Mouse (Mus musculus): Measurements from ENCODE around the gene Ccdc157. TPM values are rescaled to one million over a fixed set of nuclear protein-coding genes. Genes with fewer than 3 reads are reported as not detected.
"Not testable (repeated sequence)": the region's sequence is repeated elsewhere in the genome, so short reads cannot be mapped to it uniquely, and the experiment has no call there.

Ccdc157 gene
- polyA plus RNA-seq, 1 experiment = 15.8 TPM

- Histone ChIP-seq H3K27ac (ENCODE audit: insufficient read depth, low read length) (no peak overlapping the region), H3K27me3 (ENCODE audit: control insufficient read depth, insufficient read depth, low read length) (no peaks in the 10 kb centered on the region), H3K4me3 (replicated peaks; ENCODE audit: insufficient read depth, low read depth, low read length) (no peak overlapping the region), H3K4me1 (ENCODE audit: control insufficient read depth, insufficient read depth, low read length) (peaks cover 9% of the 10 kb centered on the region; the same call in 1 of the 2 replicates)
- 93% methylated on average over 6 of the region's 6 CpGs for WGBS
- no peak for DNase-seq
- TF ChIP-seq POLR2A (IDR thresholded peaks at IDR 0.05; ENCODE audit: borderline replicate concordance, insufficient read depth, low read length) = no peak
- TF ChIP-seq CTCF (IDR thresholded peaks at IDR 0.05; ENCODE audit: borderline replicate concordance, insufficient read depth, low read depth, low read length) = no peak
Measured at GRCm38 (mm10) chr11:4189182-4189581, 29.1 kb upstream of the Ccdc157 start.

DNA sequence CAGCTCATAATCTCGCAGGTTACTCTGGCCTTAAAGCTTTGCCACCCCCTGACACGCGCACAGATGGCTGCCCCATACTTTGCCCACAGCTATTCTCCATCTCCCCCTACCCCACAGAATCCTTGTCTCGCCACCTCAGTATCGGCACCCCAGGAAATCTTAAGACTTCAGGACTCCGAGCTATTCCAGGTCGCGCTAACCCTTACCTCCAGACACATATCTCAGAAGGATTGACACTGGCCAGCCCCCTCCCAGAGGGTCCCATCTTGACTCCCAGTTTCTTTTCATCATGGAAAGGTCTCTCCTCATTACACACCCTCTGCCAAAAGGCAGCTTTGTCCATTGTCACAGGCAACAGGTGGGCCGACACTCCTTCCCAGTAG lies 27.2 kb upstream of the Ccdc157 start:
- peak in 1 of 2 experiments; percentile 30 for DNase-seq
- Histone ChIP-seq H3K4me1 (ENCODE audit: control insufficient read depth, insufficient read depth, low read length) (peaks cover 9% of the 10 kb centered on the region; the same call in 1 of the 2 replicates), H3K4me3 (replicated peaks; ENCODE audit: insufficient read depth, low read depth, low read length) (peak overlapping the region; percentile 76), H3K27ac (ENCODE audit: insufficient read depth, low read length) (no peak overlapping the region), H3K27me3 (ENCODE audit: control insufficient read depth, insufficient read depth, low read length) (no peaks in the 10 kb centered on the region)
- TF ChIP-seq CTCF (IDR thresholded peaks at IDR 0.05; ENCODE audit: borderline replicate concordance, insufficient read depth, low read depth, low read length) = no peak
- no peak for TF ChIP-seq POLR2A (IDR thresholded peaks at IDR 0.05; ENCODE audit: borderline replicate concordance, insufficient read depth, low read length)
- WGBS = 8% methylated on average over 9 of the region's 9 CpGs

DNA sequence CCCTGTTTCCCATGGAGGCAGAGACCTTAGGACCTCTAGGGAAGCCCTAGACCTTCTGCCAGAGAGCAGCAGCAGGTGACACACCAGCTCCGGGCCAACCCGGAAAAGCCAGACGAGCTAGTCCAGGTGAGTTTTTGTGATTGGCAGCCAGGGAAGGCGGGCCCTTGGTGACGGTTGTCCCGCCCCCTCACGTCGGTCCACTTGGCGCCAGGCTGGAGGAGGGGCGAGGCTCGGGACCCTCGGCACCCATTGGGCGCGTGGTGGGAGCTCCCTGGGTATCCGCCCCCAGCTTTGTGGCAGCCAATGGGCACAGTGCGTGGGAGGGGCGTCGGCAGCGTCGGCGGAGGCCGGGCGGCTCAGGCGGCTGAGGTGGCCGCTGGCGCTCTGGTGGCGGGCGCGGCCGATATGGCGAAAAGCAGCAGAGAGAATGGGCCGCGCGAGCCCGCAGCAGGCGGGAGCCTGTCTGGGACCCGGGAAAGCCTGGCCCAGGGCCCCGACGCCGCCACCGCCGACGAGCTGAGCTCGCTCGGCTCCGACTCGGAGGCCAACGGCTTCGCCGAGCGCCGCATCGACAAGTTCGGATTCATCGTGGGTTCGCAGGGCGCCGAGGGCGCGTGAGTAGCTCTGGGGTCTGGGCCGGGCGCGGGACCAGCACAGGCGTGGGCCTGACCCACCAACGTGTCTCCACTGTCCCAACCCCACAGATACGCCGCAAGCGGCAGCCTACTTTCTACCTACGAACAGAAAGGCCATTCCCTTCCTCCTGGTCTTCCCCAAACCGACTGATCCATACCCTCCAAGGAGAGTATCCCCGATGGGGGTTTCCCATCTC lies 26.6 kb upstream of the Ccdc157 start, which contains the start of gene Tbc1d10a:
Gene Tbc1d10a (plus strand): TSS at position 304 of the 832 bp plus-strand sequence.
- 1% methylated on average over 66 of the region's 71 CpGs for WGBS
- Histone ChIP-seq H3K27ac (ENCODE audit: insufficient read depth, low read length) (peak within 1 kb of the TSS; percentile 44; the same call in 1 of the 2 replicates), H3K27me3 (ENCODE audit: control insufficient read depth, insufficient read depth, low read length) (no peaks in the 10 kb centered on the region)

DNA sequence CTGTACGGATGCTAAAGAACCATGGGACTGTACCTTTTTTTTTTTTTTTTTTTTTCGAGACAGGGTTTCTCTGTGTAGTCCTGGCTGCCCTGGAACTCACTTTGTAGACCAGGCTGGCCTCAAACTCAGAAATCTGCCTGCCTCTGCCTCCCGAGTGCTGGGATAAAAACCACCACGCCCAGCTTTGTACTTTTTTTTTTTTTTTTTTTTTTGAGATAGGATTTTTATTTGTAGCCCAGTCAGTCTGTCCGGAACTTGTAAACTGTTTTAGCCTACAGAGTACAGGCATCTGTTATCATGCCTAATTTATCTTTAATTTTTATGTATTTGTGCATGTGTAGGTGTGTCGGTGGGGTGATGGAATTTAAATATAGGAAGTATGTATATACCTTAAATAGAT lies 25.4 kb upstream of the Ccdc157 start:
- WGBS = 89% methylated on average over 6 of the region's 6 CpGs
- not testable (repeated sequence) for H3K27me3 ChIP-seq (ENCODE audit: control insufficient read depth, insufficient read depth, low read length); DNase-seq; H3K27ac ChIP-seq (ENCODE audit: insufficient read depth, low read length); H3K4me3 ChIP-seq (replicated peaks; ENCODE audit: insufficient read depth, low read depth, low read length); H3K4me1 ChIP-seq (ENCODE audit: control insufficient read depth, insufficient read depth, low read length)

More for the DNA sequence above, 26.6 kb upstream of the Ccdc157 start, which contains the start of gene Tbc1d10a:
- peaks cover 9% of the 10 kb centered on the region; the same call in 1 of the 2 replicates for H3K4me1 ChIP-seq (ENCODE audit: control insufficient read depth, insufficient read depth, low read length)
- TF ChIP-seq CTCF (IDR thresholded peaks at IDR 0.05; ENCODE audit: borderline replicate concordance, insufficient read depth, low read depth, low read length) (no peak), POLR2A (IDR thresholded peaks at IDR 0.05; ENCODE audit: borderline replicate concordance, insufficient read depth, low read length) (peak; percentile 74)
- peak within 1 kb of the TSS; percentile 90 for H3K4me3 ChIP-seq (replicated peaks; ENCODE audit: insufficient read depth, low read depth, low read length)
- DNase-seq = peak; percentile 98 to 99

- no peaks in the 10 kb centered on the region for H3K27me3 ChIP-seq (ENCODE audit: control insufficient read depth, insufficient read depth, low read length)
- no peak for TF ChIP-seq POLR2A (IDR thresholded peaks at IDR 0.05; ENCODE audit: borderline replicate concordance, insufficient read depth, low read length)
- no peak for TF ChIP-seq CTCF (IDR thresholded peaks at IDR 0.05; ENCODE audit: borderline replicate concordance, insufficient read depth, low read depth, low read length)
- no peak overlapping the region for H3K4me3 ChIP-seq (replicated peaks; ENCODE audit: insufficient read depth, low read depth, low read length)
- WGBS = 76% methylated on average over 4 of the region's 4 CpGs
- H3K4me1 ChIP-seq (ENCODE audit: control insufficient read depth, insufficient read depth, low read length) = peaks cover 9% of the 10 kb centered on the region; the same call in 1 of the 2 replicates
- no peak for DNase-seq
- H3K27ac ChIP-seq (ENCODE audit: insufficient read depth, low read length) = no peak overlapping the region
Measured at GRCm38 (mm10) chr11:4184251-4184952, 24.3 kb upstream of the Ccdc157 start.

- Histone ChIP-seq H3K27ac (ENCODE audit: insufficient read depth, low read length) (no peak overlapping the region), H3K4me1 (ENCODE audit: control insufficient read depth, insufficient read depth, low read length) (peaks cover 9% of the 10 kb centered on the region; the same call in 1 of the 2 replicates), H3K27me3 (ENCODE audit: control insufficient read depth, insufficient read depth, low read length) (no peaks in the 10 kb centered on the region), H3K4me3 (replicated peaks; ENCODE audit: insufficient read depth, low read depth, low read length) (no peak overlapping the region)
- TF ChIP-seq CTCF (IDR thresholded peaks at IDR 0.05; ENCODE audit: borderline replicate concordance, insufficient read depth, low read depth, low read length) = no peak
- TF ChIP-seq POLR2A (IDR thresholded peaks at IDR 0.05; ENCODE audit: borderline replicate concordance, insufficient read depth, low read length) = no peak
- no peak for DNase-seq
Measured at GRCm38 (mm10) chr11:4183511-4183910, 23.4 kb upstream of the Ccdc157 start.

DNA sequence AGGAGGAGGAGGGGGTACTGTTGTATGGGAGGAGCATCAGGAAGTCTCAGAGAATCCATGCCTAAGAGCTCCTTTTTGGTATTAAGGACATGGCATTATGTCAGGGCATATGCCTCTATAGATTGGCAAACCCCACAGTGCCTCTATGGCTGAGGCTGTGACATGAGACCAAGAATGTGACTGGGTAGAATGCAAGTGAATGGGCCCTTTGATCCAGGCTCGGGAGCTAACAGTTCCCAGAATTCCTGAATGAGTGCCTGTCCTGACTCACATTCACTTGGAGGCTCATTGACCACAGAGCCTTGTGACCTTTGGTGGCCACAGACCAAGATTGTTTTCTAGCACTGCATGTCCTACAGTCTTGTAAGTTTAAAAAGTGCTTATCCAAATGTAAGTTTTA lies 22.0 kb upstream of the Ccdc157 start:
- no peak overlapping the region for H3K27ac ChIP-seq (ENCODE audit: insufficient read depth, low read length)
- no peak for DNase-seq
- 0% methylated on average over 1 of the region's 1 CpGs for WGBS
- TF ChIP-seq POLR2A (IDR thresholded peaks at IDR 0.05; ENCODE audit: borderline replicate concordance, insufficient read depth, low read length) = no peak
- no peak for TF ChIP-seq CTCF (IDR thresholded peaks at IDR 0.05; ENCODE audit: borderline replicate concordance, insufficient read depth, low read depth, low read length)
- no peaks in the 10 kb centered on the region for H3K27me3 ChIP-seq (ENCODE audit: control insufficient read depth, insufficient read depth, low read length)
- H3K4me1 ChIP-seq (ENCODE audit: control insufficient read depth, insufficient read depth, low read length) = no peaks in the 10 kb centered on the region
- no peak overlapping the region for H3K4me3 ChIP-seq (replicated peaks; ENCODE audit: insufficient read depth, low read depth, low read length)

Data from cerebellum, adult 2 months (tissue).